ENCODE assay signal across 8 mouse cellular contexts in the genomic region with DNA sequence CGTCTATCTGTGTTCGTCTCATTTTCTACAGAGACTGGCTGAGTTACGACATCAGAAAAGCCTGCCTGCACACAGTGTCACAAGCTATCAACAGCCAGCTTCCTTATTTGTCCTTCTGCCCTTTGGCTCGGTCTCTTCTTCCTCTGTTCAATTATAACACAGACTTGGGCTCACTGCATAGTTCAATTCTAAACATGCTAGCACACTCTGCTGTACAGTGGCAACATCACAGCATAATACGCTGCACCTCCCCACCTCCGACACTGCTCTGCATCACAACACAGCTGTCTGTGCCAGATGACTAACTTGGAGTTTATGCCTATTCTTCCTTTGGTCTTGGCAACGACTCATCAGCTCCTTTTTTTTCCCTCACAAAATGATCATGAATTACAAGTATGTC.
A peak's percentile ranks its signal among the peaks of the same experiment; 100 is the strongest.
DNase-seq lines count a peak whose midpoint lies in the region; ATAC-seq lines count a peak whose summit lies in the region.

No protein-coding gene starts in this region.

- H3K4me1 ChIP-seq in hindbrain, embryonic 15.5 days (replicated peaks): no peaks in the 10 kb centered on the region
- peaks cover 7% of the 10 kb centered on the region; the same call in 1 of the 2 replicates for H3K4me1 ChIP-seq in hindbrain, embryonic 10.5 days (replicated peaks)
- no peaks in the 10 kb centered on the region for H3K4me1 ChIP-seq in midbrain, embryonic 14.5 days (ENCODE audit: control insufficient read depth, insufficient read depth, low read length)

- H3K27me3 ChIP-seq in hindbrain, embryonic 15.5 days: no peaks in the 10 kb centered on the region
- no peaks in the 10 kb centered on the region for H3K27me3 ChIP-seq in hindbrain, embryonic 10.5 days (ENCODE audit: insufficient read depth, poor library complexity, severe bottlenecking)
- H3K27me3 ChIP-seq in midbrain, embryonic 14.5 days (ENCODE audit: control insufficient read depth, insufficient read depth, low read length): no peaks in the 10 kb centered on the region

- DNase-seq in hindbrain, embryonic 10.5 days (ENCODE audit: low spot score): no peak
- DNase-seq in adrenal gland, postnatal 10 days: peak; percentile 13
- peak; percentile 8 for DNase-seq in gonadal fat pad, adult 2 months (ENCODE audit: low read depth)
- peak; percentile 9 to 33 for DNase-seq in kidney, postnatal 4 days
- DNase-seq in midbrain, embryonic 14.5 days: peak; percentile 14
- DNase-seq in B cell, adult 2 months: no peak
- DNase-seq in urinary bladder, postnatal 25 days (ENCODE audit: low spot score): no peak

- no peak overlapping the region for H3K4me2 ChIP-seq in hindbrain, embryonic 15.5 days
- H3K4me2 ChIP-seq in midbrain, embryonic 14.5 days (ENCODE audit: low read length): no peak overlapping the region

- H3K9me3 ChIP-seq in hindbrain, embryonic 15.5 days: no peaks in the 10 kb centered on the region
- no peaks in the 10 kb centered on the region for H3K9me3 ChIP-seq in hindbrain, embryonic 10.5 days
- no peaks in the 10 kb centered on the region for H3K9me3 ChIP-seq in midbrain, embryonic 14.5 days (ENCODE audit: control insufficient read depth, low read length)

- 66% methylated on average over 7 of the region's 7 CpGs for WGBS in hindbrain, embryonic 15.5 days
- 69% methylated on average over 7 of the region's 7 CpGs for WGBS in hindbrain, embryonic 10.5 days
- 53% methylated on average over 7 of the region's 7 CpGs for WGBS in midbrain, embryonic 14.5 days

- no peak overlapping the region for H3K27ac ChIP-seq in hindbrain, embryonic 15.5 days (replicated peaks)
- no peak overlapping the region for H3K27ac ChIP-seq in hindbrain, embryonic 10.5 days
- no peak overlapping the region for H3K27ac ChIP-seq in midbrain, embryonic 14.5 days (replicated peaks; ENCODE audit: low read depth, low read length)

- H3K9ac ChIP-seq in hindbrain, embryonic 15.5 days: no peak overlapping the region
- H3K9ac ChIP-seq in midbrain, embryonic 14.5 days (replicated peaks; ENCODE audit: low read length): no peak overlapping the region

- no peak overlapping the region for H3K4me3 ChIP-seq in hindbrain, embryonic 15.5 days
- H3K4me3 ChIP-seq in hindbrain, embryonic 10.5 days: no peak overlapping the region
- H3K4me3 ChIP-seq in midbrain, embryonic 14.5 days (replicated peaks; ENCODE audit: low read depth, low read length): no peak overlapping the region

- ATAC-seq in hindbrain, embryonic 15.5 days (ENCODE audit: low FRiP score, low read depth): peak; percentile 42; the same call in 1 of the 2 replicates
- no peak for ATAC-seq in midbrain, embryonic 14.5 days (ENCODE audit: low FRiP score, low TSS enrichment)

- no peaks in the 10 kb centered on the region for H3K36me3 ChIP-seq in hindbrain, embryonic 15.5 days
- no peaks in the 10 kb centered on the region for H3K36me3 ChIP-seq in hindbrain, embryonic 10.5 days
- no peaks in the 10 kb centered on the region for H3K36me3 ChIP-seq in midbrain, embryonic 14.5 days (ENCODE audit: control insufficient read depth, insufficient read depth, low read length)

Comparison
In these comparisons a context has a peak if more than half of its experiments do, and no peak if none do; other contexts are left out.
1. DNase-seq: peak in adrenal gland, postnatal 10 days (single experiment), gonadal fat pad, adult 2 months (single experiment), kidney, postnatal 4 days (2 of 2) and midbrain, embryonic 14.5 days (single experiment); none in hindbrain, embryonic 10.5 days (single experiment), B cell, adult 2 months (0 of 2) and urinary bladder, postnatal 25 days (single experiment).